Mouse (Mus musculus): Measurements from ENCODE around the gene Ppp1r9a.

GRCm38 (mm10) chr6:4903325-4904054 lies 773 bp downstream of the Ppp1r9a start:
- TF ChIP-seq POLR2A (IDR thresholded peaks at IDR 0.05; ENCODE audit: borderline replicate concordance, extremely low read depth, insufficient read depth, insufficient read length, poor library complexity, severe bottlenecking) (peak; percentile 51; the same call in 1 of the 2 replicates), CTCF (IDR thresholded peaks at IDR 0.05; ENCODE audit: borderline replicate concordance, extremely low read depth, insufficient read depth, insufficient read length) (no peak)
